Mouse (Mus musculus) thymus, postnatal 36 days (tissue): Measurements from ENCODE around the gene Ifngr2.
A peak's percentile ranks its signal among the peaks of the same experiment; 100 is the strongest.

Source experiments
- DNase-seq, 2 experiments: peaks; one replicate each; pipeline ENCODE4 v3.0.0; 2022; ENCODE audit warnings: mixed read lengths in 2 of 2

Ifngr2 gene

DNA sequence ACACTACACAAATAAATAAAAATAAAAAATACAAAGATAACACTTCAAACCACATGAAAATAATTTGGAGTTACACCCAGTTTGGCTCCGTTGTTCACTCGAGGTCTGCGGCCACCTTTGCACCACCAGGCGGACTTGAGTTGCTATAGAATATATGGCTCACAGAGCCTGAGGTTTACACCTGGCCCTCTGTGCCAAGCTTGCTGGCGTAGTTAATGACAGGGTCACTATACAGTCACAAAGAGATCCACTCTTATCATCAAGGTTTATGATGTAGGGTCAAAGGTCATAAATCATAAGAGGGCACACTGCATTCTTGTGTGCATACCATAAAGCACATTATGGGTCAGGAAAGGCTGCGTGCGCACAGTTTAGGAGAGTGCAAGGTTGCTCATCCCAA is 19.1 kb downstream of the Ifngr2 start:
- DNase-seq, result no peak

DNA sequence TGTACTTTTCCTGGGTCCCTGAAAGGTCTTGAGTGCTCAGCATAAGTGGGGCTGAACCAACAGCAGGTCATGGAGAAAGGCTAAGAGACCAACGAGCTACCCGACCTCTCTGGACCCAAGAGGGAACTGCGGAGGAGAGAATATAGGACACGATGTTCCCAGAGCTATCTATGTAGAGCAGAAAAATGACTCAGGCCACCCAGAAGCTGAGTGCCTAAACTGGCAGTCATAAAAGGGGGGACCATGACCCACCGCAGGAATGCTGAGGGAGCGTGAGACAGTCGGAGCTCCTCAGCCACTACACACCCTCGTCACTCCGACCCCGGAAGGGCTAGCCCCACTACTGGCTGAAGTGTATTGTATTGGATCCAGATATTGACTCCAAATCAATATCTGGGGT is 22.1 kb downstream of the Ifngr2 start:
- no peak for DNase-seq

DNA sequence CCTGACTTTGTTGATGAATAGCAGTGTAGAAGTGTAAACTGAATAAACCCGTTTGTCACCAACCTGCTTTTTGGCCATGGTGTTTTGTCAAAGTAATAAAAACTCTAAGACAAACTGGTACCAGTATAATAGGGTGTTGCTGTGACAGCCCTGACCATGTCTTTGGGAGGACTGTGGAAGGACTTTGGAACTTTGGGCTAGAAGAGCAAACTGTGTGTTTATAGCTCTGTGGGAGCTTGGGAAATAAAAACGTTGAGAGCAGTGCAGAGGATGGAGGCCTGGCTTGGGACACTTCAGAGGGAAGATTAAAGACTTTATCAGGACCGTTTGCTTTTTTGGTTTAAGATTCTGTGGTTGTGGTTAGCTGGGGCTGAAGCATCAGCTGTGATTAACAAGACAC is 24.2 kb downstream of the Ifngr2 start:
- no peak for DNase-seq

DNA sequence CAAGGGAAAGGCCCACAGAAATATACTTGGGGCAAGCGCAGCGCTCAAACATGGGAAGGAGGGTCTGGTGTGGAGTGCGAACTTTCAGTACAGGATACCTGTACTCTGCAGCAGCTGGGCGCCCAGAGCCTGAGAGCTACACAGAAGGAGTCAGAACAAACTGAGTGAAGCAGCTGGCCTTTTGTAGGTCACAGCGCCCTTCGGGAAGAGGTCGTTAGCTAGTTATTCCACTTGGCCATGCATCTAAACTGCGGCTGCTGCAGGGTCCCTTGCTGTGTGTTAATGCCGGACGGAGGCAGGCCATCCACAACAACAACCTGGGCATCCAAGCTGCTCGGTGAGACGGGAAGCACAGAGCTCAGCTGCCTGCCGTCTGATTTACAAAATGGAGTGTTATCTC is 28.3 kb downstream of the Ifngr2 start:
- no peak for DNase-seq

DNA sequence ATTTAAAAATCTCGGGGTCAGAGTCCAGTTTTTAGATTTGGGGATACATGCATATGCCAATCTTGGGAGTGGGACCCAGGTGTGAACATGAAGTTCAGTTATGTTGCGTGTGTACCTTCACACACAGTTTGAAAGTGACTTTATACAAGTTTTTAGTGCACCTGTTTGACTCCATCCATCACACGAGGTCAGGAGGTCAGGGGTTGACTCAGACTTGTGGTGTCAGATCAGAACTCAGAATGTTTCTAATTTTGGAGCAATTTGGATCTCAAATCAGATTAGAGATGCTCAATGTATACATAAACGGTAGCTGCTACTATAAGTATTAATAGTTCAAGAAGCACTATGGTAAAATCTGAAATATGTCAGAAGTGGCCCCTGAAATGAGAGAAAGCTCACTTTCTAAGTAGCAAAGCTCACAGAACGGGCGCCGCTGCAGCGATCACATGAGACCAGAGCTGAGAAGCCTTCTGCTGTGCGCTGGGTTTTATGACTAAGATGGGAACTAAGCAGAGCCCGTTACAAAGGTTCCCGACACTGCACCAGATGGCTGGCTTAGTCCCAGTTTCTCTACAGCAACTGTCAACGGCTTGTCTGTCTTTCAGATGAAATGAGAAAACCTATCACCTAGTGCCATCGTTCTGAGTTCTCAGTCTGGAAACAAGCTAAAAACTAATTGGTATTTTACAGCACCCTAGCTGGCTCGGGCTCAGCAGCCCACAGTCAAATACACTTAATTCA is 32.3 kb downstream of the Ifngr2 start:
- no peak for DNase-seq

DNA sequence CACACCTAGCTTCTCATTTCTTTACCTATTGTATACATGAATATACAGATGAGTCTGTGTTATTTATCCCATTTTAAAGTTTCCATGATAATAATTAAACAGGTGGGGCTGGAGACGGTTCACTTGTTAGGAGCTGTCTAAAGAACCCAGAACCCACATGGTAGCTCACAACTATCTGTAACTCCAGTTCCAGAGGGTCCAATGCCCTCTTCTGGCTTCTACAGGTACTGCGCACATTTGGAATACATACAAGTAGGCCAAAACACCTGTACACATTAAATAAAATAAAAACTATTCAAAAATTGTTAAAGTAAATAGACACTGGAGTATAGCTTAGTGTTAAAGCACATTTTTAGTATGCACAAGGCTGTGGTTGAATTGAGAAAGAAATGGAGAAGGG is 35.4 kb downstream of the Ifngr2 start:
- DNase-seq, result peak; percentile 46 to 57

DNA sequence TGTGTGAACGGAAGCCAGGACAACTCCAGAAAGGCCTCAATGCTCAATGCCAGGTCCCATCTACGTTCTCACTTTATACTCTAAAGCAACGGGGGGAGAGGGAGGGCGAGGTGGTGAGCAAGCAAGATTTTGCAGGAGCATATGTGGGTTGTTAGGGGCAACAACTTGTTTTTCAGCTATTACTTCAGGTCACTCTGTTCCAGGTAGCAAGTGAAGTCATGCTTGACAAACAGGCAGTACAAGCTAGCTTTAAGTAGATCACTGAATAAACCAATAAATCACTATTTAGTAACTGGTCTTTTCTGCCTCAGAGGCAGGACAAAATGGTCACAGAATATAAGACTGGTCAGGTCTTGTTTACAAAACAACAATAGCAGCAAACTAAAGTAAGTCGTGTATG is 38.7 kb downstream of the Ifngr2 start:
- DNase-seq, result no peak

DNA sequence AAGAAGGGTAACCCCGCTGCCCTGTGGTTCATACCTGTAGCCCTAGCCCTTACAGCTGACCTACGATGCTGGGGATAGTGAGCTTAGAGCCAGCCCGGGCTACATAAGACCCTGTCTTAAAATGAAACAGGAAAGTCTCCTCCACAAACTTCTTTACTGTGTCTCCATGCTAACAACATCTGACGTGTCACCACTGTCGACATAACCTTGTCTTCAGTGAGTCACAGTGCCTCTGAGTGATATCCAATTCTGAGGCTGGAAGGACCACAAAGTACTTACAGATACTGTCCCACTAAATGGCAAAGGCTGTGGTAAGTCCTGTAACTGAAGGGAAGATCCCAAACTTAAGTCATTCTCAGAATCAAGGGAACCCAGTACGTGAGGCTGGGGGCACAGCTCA is 39.4 kb downstream of the Ifngr2 start:
- no peak for DNase-seq

DNA sequence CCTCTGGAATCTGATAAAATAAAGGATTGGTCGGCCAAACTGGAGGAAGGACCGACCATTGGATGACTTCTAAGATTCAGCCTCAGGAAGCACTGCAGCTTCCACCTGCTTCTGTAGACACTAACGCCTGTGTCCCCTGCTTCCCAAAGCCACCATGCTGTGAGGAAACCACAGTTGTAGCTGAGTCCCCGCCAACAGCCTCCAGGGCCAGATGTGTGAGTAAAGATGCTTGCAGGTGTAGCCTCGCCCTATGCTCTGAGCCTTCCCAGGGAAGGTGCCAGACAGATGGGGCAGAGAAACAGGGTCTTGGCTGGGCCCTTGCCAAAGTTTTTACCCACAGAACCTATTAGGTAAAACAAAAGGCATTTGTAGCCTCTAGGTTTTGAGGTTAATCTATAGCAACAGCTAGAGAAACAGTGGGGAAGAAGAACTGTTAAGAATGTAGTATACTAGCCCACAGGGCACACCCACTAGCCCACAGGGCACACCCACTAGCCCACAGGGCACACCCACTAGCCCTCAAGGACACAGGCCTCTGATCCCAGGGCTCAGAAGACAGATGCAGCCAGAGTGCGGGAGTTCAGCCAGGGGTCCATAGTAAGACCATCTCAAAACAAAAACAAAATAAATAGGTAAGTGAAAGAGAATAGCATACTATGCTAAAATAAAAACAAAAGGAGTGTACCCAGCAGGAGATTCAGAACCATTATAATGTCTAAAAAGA is 41.0 kb downstream of the Ifngr2 start:
- DNase-seq, result peak; percentile 47 to 74

DNA sequence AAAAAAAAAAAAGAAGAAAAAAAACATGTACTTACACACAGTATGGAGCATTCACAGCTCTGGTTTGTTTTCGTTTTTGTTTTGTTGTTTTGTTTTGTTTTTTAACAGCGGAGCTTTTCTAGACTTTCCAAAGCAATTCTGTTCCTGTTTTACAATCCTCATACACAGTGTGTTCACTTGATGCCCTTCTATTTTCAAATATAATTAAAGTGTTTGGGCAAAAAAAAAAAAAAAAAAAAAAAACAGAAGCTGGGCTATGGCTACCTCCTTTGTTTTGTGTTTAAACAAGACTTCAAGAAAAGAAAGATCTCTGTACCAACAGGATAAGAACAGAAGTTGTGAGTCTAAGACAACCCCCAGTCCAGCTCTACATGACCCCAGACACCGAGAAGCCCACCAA is 41.8 kb downstream of the Ifngr2 start:
- no peak for DNase-seq

DNA sequence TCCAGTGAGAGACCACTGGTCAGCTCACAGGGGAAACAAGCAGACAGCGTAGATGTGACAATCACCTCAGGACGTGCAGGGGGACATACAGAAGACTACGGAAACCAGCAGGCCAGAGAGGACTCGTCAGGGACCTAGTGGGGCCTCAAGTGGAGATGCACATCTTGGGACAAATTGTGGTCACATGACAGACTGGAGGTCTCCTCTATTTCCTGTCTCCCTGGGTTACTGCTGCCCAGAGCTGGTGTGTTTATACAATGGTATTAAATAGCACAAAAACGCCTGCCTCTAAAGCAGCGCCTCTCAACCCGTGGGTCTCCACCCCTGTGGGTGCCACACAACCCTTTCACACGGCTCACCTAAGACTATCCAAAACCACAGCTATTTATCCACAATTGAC is 45.3 kb downstream of the Ifngr2 start:
- DNase-seq, result no peak

DNA sequence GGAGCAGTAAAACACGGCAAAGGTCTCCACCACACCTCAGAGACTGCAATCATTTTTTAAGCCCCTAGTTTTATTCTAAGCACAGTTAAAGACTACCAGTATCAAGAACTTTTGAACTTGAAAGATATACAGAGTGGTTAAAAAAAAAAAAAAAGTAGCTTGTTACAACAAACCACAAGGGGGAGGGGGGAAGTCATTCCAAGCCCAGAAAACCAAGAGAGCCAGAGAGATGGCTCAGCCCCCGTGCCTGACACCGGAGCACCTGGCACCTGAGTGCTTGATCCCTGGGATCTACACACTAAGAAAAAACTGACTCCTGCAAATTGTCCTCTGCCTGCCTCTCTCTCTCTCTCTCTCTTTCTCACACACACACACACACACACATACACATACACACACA is 46.4 kb downstream of the Ifngr2 start:
- DNase-seq, result peak; percentile 21 to 45

DNA sequence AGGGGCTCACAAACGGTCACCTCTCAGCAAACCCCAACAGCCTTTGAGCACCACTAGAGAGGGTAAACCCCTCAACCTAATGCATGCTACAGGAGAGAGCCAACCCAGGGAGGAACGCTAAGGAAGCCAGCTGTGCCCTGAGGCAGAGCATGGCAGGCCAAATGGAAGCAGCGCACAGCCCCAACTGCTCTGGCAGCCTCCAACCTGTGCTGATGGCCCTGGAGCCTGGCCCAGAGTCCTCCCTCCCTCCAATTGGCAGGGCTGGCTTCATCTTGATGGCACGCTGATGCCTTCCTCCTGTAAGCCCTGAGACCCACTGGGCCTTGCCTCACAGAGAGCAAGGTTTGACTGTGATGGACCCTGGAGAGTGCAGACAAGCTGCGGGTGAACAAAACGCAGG is 48.2 kb downstream of the Ifngr2 start:
- no peak for DNase-seq

DNA sequence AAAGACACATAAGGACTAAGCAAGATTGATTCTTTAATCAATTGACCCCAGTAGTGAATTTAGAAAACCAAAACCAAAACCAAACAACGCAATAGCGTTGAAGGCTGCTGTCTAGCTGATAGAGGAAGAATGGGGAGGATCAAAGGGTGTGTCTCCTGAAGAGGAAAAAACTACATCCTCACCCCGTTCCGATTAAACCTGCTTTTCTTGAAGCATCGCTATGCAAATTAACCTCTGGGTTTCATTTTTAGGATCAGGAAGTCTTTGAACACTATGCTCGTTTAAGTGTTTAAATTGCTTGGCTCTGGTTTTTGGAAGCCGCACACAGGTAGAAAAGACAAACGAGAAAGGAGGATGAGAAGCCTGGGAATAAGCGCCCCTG is 49.5 kb downstream of the Ifngr2 start:
- DNase-seq, result no peak

DNA sequence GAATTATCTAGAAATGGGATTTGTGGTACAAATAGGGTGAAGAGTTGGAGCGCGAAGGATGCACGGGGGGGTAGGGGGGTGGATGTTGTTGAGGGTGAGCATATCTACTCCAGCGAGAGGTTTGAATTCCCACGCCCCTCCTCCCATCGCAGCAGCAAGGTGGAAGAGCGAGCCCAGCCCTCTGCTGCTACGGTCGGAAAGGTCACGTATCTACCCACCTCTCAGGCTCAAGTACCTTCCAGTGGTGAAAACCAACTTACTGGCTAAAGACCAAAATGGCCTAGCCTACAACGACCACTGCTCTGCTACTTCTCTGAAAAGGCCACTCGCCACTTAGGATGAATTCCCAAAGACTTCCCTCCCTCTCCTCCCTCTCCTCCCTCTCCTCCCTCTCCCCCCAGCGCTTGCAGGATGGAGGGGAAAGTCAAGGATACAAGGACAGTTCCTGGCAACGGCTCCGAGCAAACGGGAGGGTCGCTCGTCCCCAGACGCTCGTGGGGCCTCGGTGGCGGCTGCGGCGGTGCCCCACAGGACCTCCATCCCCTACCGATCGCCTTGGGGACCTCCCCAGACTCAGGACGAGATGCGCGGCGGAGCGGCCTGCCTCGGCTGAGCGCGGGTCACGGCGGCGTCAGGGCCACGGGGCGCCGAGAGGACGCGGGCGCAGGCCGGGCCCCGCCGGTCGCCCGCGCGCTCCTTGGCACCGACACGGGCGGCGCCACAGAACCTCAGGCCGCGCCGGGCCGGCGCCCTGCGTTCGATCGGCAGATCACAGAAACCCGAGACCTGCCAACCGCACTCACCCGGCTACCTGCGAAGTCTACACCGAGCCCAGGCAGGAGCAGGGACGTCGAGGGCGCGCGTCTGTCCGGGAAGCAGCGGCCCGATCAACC is 50.2 kb downstream of the Ifngr2 start:
- peak; percentile 31 to 53 for DNase-seq

DNA sequence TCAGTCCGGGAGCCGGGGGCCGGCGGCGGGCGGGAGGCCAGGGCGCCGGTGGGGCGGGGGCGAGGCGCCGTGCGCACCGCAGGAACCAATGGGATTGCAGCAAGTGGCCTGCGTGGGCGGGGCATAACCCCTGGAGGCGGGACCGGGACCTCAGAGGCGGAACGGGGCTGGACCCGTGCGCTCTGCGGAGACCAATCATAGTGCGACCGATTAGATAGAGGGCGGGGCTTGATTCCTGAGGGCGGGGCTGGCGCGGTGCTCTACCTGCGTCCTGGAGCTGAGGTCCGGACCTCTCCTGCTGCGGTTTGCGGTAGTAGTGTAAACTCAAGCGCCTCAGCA is 50.8 kb downstream of the Ifngr2 start, which contains the start of gene Tmem50b:
Gene Tmem50b, minus strand, starts transcription at position 129 of the 339 bp plus-strand sequence.
- peak; percentile 99 to 100 for DNase-seq

DNA sequence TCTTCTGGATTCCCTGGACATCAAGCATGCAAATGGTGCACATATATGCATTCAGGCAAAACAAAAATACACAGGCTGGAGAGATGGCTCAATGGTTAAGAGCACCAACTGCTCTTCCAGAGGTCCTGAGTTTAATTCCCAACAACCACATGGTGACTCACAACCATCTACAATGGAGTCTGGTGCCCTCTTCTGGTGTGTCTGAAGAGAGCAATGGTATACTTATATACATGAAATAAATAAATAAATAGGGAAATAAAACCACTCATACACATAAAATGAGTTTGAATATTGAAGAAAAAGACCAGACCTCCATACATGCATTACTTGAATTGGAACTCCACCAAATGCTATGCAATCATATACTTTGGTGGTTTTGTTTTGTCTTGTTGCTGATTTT is 52.4 kb downstream of the Ifngr2 start:
- DNase-seq, result no peak

DNA sequence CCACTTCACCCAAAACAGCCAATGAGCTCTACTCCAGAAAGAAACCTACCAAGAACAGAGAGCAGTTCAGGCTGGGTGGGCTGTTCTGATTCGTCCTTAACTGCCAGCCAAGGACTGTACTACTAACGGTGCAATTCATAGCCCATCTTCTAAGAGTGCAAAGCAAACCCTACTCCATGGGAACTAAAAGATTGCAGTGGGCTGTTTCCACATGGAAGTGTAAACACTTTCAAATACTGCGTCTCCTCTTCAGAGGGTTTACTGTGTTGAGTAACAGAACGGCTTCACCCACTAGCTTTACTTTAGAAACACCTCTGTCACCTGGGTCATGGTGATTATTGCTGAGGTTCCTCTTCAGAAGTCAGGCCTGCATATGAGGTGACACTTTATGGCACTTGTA is 54.2 kb downstream of the Ifngr2 start:
- DNase-seq, result no peak

DNA sequence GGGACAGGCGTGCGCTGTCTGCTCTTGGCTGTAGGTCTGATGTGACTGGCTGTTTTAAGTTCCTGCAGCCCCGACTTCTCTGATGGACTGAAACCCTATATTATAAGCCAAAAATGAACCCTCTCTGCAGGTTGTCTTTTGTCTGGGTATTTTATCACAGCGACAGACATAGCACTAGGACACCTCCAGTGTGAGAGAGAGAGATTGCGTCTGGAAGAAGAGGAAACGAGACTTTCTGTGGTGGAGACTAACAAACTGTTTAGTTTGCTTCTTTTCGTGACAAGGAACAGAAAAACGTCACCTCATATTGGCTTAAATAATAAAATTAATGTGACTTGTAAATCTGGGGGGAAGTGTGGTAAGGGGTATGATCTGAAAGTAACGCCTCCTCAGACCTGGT is 54.8 kb downstream of the Ifngr2 start:
- DNase-seq, result no peak

DNA sequence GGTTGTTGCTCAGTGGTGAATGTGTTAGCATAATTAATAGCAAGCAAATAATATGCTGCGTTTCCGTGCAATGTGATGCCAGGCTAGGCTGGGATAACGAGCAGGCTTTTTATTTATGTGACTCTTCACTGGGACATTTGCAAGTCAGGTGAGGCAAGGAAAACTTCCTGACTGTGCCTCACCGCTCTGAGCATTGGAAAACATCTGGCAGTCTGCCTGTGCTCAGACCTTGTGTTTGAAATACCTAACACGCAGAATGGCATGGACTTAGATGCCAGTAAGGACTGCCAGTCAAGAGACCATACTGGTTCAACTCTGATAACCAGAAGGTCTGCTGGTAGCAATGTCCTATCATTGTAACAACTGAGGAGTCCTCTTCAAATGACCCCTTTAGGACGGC is 58.3 kb downstream of the Ifngr2 start:
- no peak for DNase-seq

DNA sequence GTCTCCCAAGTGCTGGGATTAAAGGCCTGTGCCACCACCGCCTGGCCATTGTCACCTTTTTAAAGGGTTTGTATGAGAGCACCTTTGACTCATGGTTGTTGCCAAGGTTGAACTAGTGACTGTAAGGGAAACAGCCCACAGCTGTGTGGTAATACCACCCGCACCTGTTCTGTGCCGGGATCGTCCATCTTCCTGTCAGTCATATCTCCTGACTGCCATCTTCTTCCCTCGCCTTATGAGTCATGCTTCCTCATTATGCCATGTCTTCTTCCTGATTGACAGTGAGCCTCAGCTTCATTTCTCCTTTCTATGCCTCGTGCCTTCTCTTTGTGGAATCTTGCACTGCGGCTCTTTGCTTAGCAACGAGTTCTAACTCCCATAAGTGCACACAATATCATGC is 60.1 kb downstream of the Ifngr2 start:
- DNase-seq, result no peak

DNA sequence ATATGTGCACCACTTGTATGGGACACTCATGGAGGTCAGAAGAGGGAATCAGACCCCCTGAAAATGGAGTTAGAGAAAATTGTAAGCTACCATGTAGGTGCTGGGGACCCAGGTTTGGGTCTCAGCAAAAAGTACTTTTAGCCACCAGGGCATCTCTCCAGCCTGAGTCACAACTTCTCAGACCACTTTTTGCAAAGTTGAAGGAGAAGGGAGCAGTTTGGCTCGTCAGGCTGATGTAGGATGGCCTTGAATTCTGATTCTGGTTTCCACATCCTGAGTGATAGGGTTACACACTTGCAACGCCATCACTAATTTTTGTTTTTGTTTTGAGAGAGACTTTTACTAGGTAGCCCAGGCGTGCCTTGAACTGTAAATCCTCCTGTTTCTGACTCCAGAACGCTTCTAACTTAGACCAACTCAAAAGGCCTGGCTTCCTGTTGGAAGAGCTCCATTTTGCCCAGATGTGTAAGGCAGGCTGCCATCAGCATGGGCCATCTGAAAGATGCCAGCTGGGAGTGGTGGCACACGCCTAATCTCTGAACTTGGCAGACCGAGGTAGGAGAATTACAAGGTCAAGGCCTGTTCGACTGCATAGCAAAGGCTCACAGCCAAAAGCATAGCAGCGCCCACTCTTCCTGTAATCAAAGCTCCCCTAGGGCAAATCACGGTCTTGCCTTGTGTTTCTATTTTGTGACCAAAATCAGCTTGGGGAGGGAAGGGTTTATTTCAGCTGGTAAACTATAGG is 62.8 kb downstream of the Ifngr2 start:
- DNase-seq, result no peak

DNA sequence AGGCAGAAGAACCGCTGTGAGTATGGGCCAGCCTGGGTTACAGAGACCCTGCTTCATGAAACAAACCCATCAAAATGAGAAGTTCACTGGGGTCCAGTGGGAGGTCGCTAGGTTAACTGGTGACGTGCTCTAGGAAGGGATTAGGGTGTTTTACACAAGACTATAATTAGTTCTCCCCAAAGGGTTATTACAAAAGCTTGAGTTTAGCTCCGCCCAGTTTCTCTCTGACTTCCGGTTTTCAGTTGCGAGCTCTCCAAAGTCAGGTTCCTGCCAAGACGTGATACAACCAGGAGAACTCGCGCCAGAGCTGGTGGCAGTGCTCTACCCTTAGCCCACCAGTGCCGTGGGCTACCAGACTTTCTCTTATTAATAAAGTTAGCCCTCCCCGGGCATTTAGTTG is 64.4 kb downstream of the Ifngr2 start:
- DNase-seq, result no peak
